Mouse (Mus musculus) intestine, embryonic 15.5 days (tissue): ENCODE results near the gene Wnt7b. TPM values are rescaled to one million over a fixed set of nuclear protein-coding genes. Genes with fewer than 3 reads are reported as not detected.

Experiments used
- ATAC-seq: fragments of 200-750 bp; cut with Nextera tagmentation; 2 replicates; pipeline ENCODE4 v1.8.0; 2017; ENCODE audit warnings: moderate TSS enrichment, moderate library complexity
- H3K27ac ChIP-seq: fragments of 300-500 bp; sonication (generic); 2 replicates; pipeline ENCODE4 v1.5.1; 2015; ENCODE audit warnings: mild to moderate bottlenecking, inconsistent platforms
- H3K27me3 ChIP-seq: fragments of 300-500 bp; sonication (generic); replicated peaks from 2 replicates; pipeline ENCODE4 v1.6.1; 2015; ENCODE audit warnings: inconsistent platforms
- H3K36me3 ChIP-seq: fragments of 300-500 bp; sonication (generic); 2 replicates; pipeline ENCODE4 v1.6.1; 2015; ENCODE audit warnings: inconsistent platforms
- H3K4me1 ChIP-seq: fragments of 300-500 bp; sonication (generic); replicated peaks from 2 replicates; pipeline ENCODE4 v1.6.1; 2015; ENCODE audit warnings: inconsistent platforms
- H3K4me2 ChIP-seq: fragments of 300-500 bp; sonication (generic); replicated peaks from 2 replicates; pipeline ENCODE4 v1.6.1; 2015; ENCODE audit warnings: mild to moderate bottlenecking, inconsistent platforms
- H3K4me3 ChIP-seq: fragments of 300-500 bp; sonication (generic); replicated peaks from 2 replicates; pipeline ENCODE4 v1.5.1; 2015; ENCODE audit warnings: inconsistent platforms
- H3K9ac ChIP-seq: fragments of 300-500 bp; sonication (generic); 2 replicates; pipeline ENCODE4 v1.6.1; 2015; ENCODE audit warnings: inconsistent platforms
- H3K9me3 ChIP-seq: fragments of 300-500 bp; sonication (generic); 2 replicates; pipeline ENCODE4 v1.6.1; 2016; ENCODE audit warnings: inconsistent platforms
- WGBS: fragments of 180-500 bp; shearing (Covaris S2); methylation state at CpG from one replicate; pipeline ENCODE4 v1.1.7; 2015; 5-methylcytosine and 5-hydroxymethylcytosine counted together
- polyA plus RNA-seq: library from polyadenylated mRNA; unstranded; fragments of >200 nt; fragmentation: Nextera tagmentation; extraction: Ambion mirVana; gene quantifications from 2 replicates; pipeline ENCODE4 v1.2.1, GENCODE M21; 2015

The Wnt7b gene
- polyA plus RNA-seq = 1.5 and 1.7 TPM in 2 replicates

DNA sequence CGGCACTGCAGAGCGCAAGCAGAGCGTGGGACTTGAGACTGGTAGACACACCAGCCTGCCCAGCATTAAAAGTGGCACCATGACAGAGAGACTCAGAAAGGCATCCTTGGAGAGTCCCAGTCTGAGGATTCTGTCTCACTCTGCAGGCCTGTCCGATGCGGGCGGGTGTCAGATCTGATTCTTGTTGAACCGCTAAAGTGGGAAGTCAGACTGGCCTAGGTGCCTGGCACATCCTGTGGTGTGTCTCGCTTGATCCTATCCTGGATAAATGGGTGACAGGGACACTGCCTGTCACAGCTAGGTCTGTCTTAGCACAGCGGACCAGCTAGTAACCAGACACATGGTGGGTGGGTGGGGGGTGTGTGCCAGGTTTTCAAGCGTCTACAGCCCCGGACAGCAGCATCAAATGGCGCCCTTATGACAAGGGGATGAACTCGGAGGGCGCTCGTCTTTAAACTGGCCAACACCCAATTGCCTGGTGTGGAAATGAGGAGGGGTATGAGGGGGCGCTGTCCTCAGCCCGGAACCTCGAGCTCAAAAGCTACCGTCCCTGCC is at the start of gene Wnt7b:
Wnt7b (minus strand) TSS at position 118 of the 555 bp plus-strand sequence.
- H3K9ac ChIP-seq = peak within 1 kb of the TSS; percentile 14; the same call in 1 of the 2 replicates
- no peaks in the 10 kb centered on the region for H3K9me3 ChIP-seq
- no peak for ATAC-seq
- H3K4me3 ChIP-seq = peak within 1 kb of the TSS; percentile 54
- peak within 1 kb of the TSS; percentile 96 for H3K4me2 ChIP-seq
- H3K36me3 ChIP-seq = no peaks in the 10 kb centered on the region
- no peak within 1 kb of the TSS for H3K27ac ChIP-seq
- 5% methylated on average over 19 of the region's 19 CpGs for WGBS
- peaks cover 27% of the 10 kb centered on the region for H3K4me1 ChIP-seq
- peaks cover 72% of the 10 kb centered on the region for H3K27me3 ChIP-seq

DNA sequence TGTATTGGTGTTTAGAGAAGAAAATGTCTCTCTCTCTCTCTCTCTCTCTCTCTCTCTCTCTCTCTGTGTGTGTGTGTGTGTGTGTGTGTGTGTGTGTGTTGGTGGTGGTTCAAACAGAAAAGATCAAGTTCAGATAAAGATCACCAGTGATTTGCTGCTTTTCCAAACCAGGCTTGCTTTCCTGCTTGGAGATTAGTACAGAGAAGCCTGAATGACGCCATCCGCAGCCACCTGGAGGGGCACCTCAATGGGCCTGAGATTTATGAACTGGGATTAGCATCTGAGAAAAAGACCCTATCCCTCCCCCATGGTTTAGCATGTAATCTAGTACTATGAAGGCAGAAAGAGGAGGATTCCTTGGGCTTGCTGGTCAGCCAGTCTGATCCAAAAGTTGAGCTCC is 49.3 kb upstream of the Wnt7b start:
- H3K4me1 ChIP-seq = peaks cover 3% of the 10 kb centered on the region; the same call in 1 of the 2 replicates
- 63% methylated on average over 2 of the region's 2 CpGs for WGBS
- no peak overlapping the region for H3K4me3 ChIP-seq
- H3K27ac ChIP-seq = no peak overlapping the region
- no peak overlapping the region for H3K4me2 ChIP-seq
- H3K9me3 ChIP-seq = no peaks in the 10 kb centered on the region
- no peak for ATAC-seq
- no peaks in the 10 kb centered on the region for H3K36me3 ChIP-seq
- no peak overlapping the region for H3K9ac ChIP-seq
- peaks cover 9% of the 10 kb centered on the region; the same call in 1 of the 2 replicates for H3K27me3 ChIP-seq

- Histone ChIP-seq H3K9me3 (no peaks in the 10 kb centered on the region), H3K4me2 (no peak overlapping the region), H3K27me3 (peaks cover 24% of the 10 kb centered on the region), H3K9ac (no peak overlapping the region), H3K4me3 (no peak overlapping the region), H3K36me3 (no peaks in the 10 kb centered on the region), H3K4me1 (peaks cover 7% of the 10 kb centered on the region), H3K27ac (no peak overlapping the region)
- WGBS = 78% methylated on average over 7 of the region's 7 CpGs
- no peak for ATAC-seq
Measured at GRCm38 (mm10) chr15:85629924-85630545, 47.8 kb upstream of the Wnt7b start.

GRCm38 (mm10) chr15:85625666-85626279 is 43.5 kb upstream of the Wnt7b start:
- peaks cover 41% of the 10 kb centered on the region for H3K27me3 ChIP-seq
- peak; percentile 73 for ATAC-seq
- 3% methylated on average over 66 of the region's 68 CpGs for WGBS

DNA sequence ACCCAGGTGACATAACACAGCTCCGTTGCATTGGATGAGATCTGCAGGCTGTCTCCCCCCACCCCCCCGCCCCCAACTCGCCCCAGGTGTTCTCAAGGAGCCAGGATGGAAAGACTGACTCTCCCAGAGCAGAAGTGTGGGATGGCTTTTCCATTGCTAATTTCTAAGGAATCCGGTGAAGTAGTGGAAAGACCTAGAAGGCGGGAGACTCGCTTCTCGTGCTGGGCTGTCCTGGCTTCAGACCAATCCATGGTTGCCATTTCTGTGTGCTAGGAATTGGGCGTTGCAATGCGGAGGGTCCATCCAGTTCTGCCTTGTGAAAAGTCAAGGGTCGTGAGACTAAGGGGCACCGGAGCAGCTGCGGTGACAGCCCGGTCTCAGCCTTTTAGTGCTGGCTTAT is 39.9 kb upstream of the Wnt7b start:
- no peak overlapping the region for H3K4me2 ChIP-seq
- H3K36me3 ChIP-seq = no peaks in the 10 kb centered on the region
- ATAC-seq = no peak
- no peak overlapping the region for H3K9ac ChIP-seq
- no peak overlapping the region for H3K27ac ChIP-seq
- H3K27me3 ChIP-seq = peaks cover 37% of the 10 kb centered on the region
- no peaks in the 10 kb centered on the region for H3K9me3 ChIP-seq
- H3K4me3 ChIP-seq = no peak overlapping the region
- peaks cover 6% of the 10 kb centered on the region; the same call in 1 of the 2 replicates for H3K4me1 ChIP-seq
- WGBS = 75% methylated on average over 13 of the region's 13 CpGs

More at GRCm38 (mm10) chr15:85625666-85626279, 43.5 kb upstream of the Wnt7b start:
- Histone ChIP-seq H3K9ac (peak overlapping the region; percentile 58), H3K27ac (no peak overlapping the region), H3K4me2 (peak overlapping the region; percentile 91), H3K4me3 (peak overlapping the region; percentile 49), H3K4me1 (peaks cover 6% of the 10 kb centered on the region; the same call in 1 of the 2 replicates), H3K9me3 (no peaks in the 10 kb centered on the region), H3K36me3 (no peaks in the 10 kb centered on the region)

DNA sequence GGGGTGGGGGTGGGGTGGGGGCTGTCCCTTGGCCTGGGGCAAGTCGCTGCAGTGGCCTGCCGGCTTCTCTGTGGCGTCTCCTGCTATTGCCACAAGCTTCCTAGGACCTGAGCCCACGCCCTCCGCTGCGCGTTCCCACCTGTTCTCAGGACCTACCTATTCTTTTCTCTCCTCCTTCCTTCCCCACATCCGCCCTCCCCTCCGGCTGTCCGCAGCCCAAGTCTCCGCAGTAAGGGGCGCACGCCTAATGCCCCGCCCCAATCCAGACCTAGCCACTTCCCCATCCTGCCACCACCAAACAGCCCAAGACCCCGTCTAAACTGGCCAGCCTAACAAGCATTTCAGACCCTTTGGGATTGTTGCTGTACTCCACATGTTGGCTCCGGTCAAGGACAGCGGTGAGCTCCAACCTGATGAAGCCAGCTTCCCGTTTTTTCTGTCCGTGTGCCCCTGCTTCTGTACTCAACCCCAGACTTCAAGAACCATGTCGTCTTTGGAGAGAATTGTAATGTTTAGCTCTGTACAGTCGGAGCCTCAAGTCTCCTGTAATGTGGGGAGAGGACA is 33.3 kb upstream of the Wnt7b start:
- H3K27ac ChIP-seq = no peak overlapping the region
- 35% methylated on average over 21 of the region's 21 CpGs for WGBS

GRCm38 (mm10) chr15:85615075-85615474 is 32.8 kb upstream of the Wnt7b start:
- H3K9me3 ChIP-seq = no peaks in the 10 kb centered on the region
- 49% methylated on average over 22 of the region's 22 CpGs for WGBS
- peaks cover 15% of the 10 kb centered on the region; the same call in 1 of the 2 replicates for H3K27me3 ChIP-seq
- no peak overlapping the region for H3K27ac ChIP-seq
- peaks cover 24% of the 10 kb centered on the region for H3K4me1 ChIP-seq
- H3K4me3 ChIP-seq = no peak overlapping the region
- H3K36me3 ChIP-seq = no peaks in the 10 kb centered on the region
- no peak overlapping the region for H3K9ac ChIP-seq
- ATAC-seq = no peak
- H3K4me2 ChIP-seq = peak overlapping the region; percentile 14; the same call in 1 of the 2 replicates

More for the DNA sequence above, 33.3 kb upstream of the Wnt7b start:
- no peak for ATAC-seq
- H3K4me3 ChIP-seq = no peak overlapping the region
- H3K9ac ChIP-seq = no peak overlapping the region
- H3K27me3 ChIP-seq = peaks cover 15% of the 10 kb centered on the region; the same call in 1 of the 2 replicates
- no peaks in the 10 kb centered on the region for H3K9me3 ChIP-seq
- H3K4me1 ChIP-seq = peaks cover 20% of the 10 kb centered on the region
- H3K36me3 ChIP-seq = no peaks in the 10 kb centered on the region
- H3K4me2 ChIP-seq = peak overlapping the region; percentile 14; the same call in 1 of the 2 replicates

GRCm38 (mm10) chr15:85613358-85614266 is 31.3 kb upstream of the Wnt7b start:
- Histone ChIP-seq H3K36me3 (no peaks in the 10 kb centered on the region), H3K27me3 (peaks cover 15% of the 10 kb centered on the region; the same call in 1 of the 2 replicates), H3K27ac (peak overlapping the region; percentile 56; the same call in 1 of the 2 replicates), H3K4me1 (peaks cover 25% of the 10 kb centered on the region), H3K9me3 (no peaks in the 10 kb centered on the region), H3K9ac (no peak overlapping the region), H3K4me3 (no peak overlapping the region), H3K4me2 (no peak overlapping the region)
- 70% methylated on average over 17 of the region's 17 CpGs for WGBS
- ATAC-seq = peak; percentile 58

DNA sequence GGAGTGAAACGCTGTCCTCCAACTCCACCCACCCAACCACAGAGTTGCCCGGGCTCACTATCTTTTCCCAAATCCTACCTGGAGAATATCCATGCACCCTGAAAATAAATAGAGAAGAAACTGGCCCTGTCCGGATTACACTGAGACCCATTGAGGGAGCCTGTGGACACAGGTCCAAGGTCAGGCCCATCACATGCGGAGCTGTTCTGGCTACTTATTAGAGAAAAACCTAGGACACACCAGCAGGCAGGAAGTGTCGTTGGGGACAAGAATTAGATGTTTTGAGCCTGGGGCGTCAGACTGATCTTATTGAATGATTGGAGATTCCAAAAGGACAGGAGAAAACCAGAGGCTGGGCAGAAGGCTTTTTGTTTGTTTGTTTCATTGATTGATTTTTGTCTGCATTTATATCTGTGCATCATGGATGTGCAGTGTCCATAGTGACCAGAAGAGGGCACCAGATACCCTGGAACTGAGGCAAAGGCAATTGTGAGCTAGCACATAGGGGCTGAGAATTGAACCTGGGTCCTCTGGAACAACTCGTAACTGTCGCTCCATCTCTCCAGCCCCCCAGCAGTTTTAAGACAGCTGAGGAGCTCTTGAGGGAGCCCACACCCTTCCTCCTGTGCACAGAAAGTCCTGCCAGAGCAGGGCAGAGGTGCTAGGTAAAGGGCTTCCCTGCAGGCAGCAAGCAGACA is 30.5 kb upstream of the Wnt7b start:
- H3K4me1 ChIP-seq = peaks cover 25% of the 10 kb centered on the region
- H3K4me2 ChIP-seq = no peak overlapping the region
- H3K9me3 ChIP-seq = no peaks in the 10 kb centered on the region
- WGBS = 76% methylated on average over 8 of the region's 8 CpGs
- H3K9ac ChIP-seq = no peak overlapping the region
- ATAC-seq = no peak
- no peaks in the 10 kb centered on the region for H3K36me3 ChIP-seq
- H3K4me3 ChIP-seq = no peak overlapping the region
- H3K27me3 ChIP-seq = peaks cover 15% of the 10 kb centered on the region; the same call in 1 of the 2 replicates
- H3K27ac ChIP-seq = peak overlapping the region; percentile 55; the same call in 1 of the 2 replicates

- Histone ChIP-seq H3K9ac (no peak overlapping the region), H3K4me2 (no peak overlapping the region), H3K27ac (peak overlapping the region; percentile 86), H3K4me3 (no peak overlapping the region), H3K4me1 (peaks cover 25% of the 10 kb centered on the region), H3K9me3 (no peaks in the 10 kb centered on the region), H3K36me3 (no peaks in the 10 kb centered on the region), H3K27me3 (peaks cover 15% of the 10 kb centered on the region; the same call in 1 of the 2 replicates)
- no peak for ATAC-seq
- WGBS = 67% methylated on average over 16 of the region's 16 CpGs
Measured at GRCm38 (mm10) chr15:85611701-85612520, 29.6 kb upstream of the Wnt7b start.
